12 mouse cellular contexts compared by ENCODE assay signal in genomic region chr4:134669742-134670354, GRCm38 (mm10). TPM values are rescaled to one million over a fixed set of nuclear protein-coding genes. Genes with fewer than 3 reads are reported as not detected.
DNase-seq lines count a peak whose midpoint lies in the region; ATAC-seq and TF ChIP-seq lines count a peak whose summit lies in the region.
"Had no signal": no experiment of that assay in that cellular context is flagged by ENCODE, and none has a peak within 500 bp of the region (broad histone marks: within the 10 kb centered on the region; RNA-seq: fewer than 3 reads in every experiment).

No protein-coding gene starts in this region.

- ATAC-seq in megakaryocyte-erythroid progenitor cell, adult 5-6 weeks (replicated peaks; ENCODE audit: low FRiP score, low TSS enrichment, poor library complexity, severe bottlenecking), result no peak
- ATAC-seq: activated CD4-positive, CD25-positive, alpha-beta regulatory T cell, adult 4 months had no signal

- TF ChIP-seq CTCF in left cerebral cortex, adult 2 months (IDR thresholded peaks at IDR 0.05), result no peak

- peak; percentile 23 for DNase-seq in embryo, embryonic 10 days (ENCODE audit: low spot score)
- no peak for DNase-seq in embryo, embryonic 10.5 days (ENCODE audit: low spot score)
- DNase-seq in left cerebral cortex, adult 2 months (ENCODE audit: extremely low spot score in 1 of 2, low spot score in 2 of 2), result no peak
- no peak for DNase-seq in left cerebral cortex, postnatal 10 days (ENCODE audit: extremely low spot score in 1 of 2, low spot score in 2 of 2)
- peak; percentile 55 for DNase-seq in adrenal gland, postnatal 25 days
- peak; percentile 29 to 70 for DNase-seq in kidney, postnatal 25 days
- no peak for DNase-seq in retina, embryonic 14.5 days (ENCODE audit: low spot score)
- DNase-seq: lung, postnatal 14 days; right cerebral cortex, postnatal 14 days had no signal

- H3K27ac ChIP-seq in left cerebral cortex, adult 2 months, result peak overlapping the region; percentile 44; the same call in 1 of the 2 replicates

- intact Hi-C loops in left cerebral cortex, adult 2 months (cut with DNase I), result no loop called here
- intact Hi-C loops in left cerebral cortex, postnatal 10 days (cut with DNase I), result no loop called here

- no peak overlapping the region for H3K4me3 ChIP-seq in left cerebral cortex, adult 2 months
- H3K4me3 ChIP-seq: myocyte had no signal

RNA-seq across cellular contexts. Expression of gene Man1c1, which starts 34.2 kb away (rescaled TPM):
- 10 to 100 TPM; 43.1 to 43.6 TPM for total RNA-seq in left cerebral cortex, adult 2 months (2021)
- total RNA-seq in left cerebral cortex, postnatal 10 days (2021), result 10 to 100 TPM; 19.9 to 20.1 TPM
- 16.7 and 22.0 TPM in 2 replicates for total RNA-seq in adrenal gland, postnatal 25 days (2021)
- total RNA-seq in megakaryocyte-erythroid progenitor cell, adult 5-6 weeks (2014; fragmentation: Nextera tagmentation), result 0.49 and 0.59 TPM in 2 replicates
- total RNA-seq in megakaryocyte-erythroid progenitor cell, adult 5-6 weeks (2017), result 0.53 TPM in 1 of 2 replicates, not detected in the other

Comparison
In these comparisons a context has a peak if more than half of its experiments do, and no peak if none do; other contexts are left out.
1. DNase-seq: peak in embryo, embryonic 10 days (single experiment), adrenal gland, postnatal 25 days (single experiment) and kidney, postnatal 25 days (2 of 2); none in embryo, embryonic 10.5 days (single experiment), left cerebral cortex, adult 2 months (0 of 2), left cerebral cortex, postnatal 10 days (0 of 2) and retina, embryonic 14.5 days (single experiment).
2. RNA of gene Man1c1, which starts 34.2 kb away (total RNA-seq): 43.1 to 43.6 TPM in left cerebral cortex, adult 2 months, 16.7 to 22.0 TPM in adrenal gland, postnatal 25 days and 19.9 to 20.1 TPM in left cerebral cortex, postnatal 10 days; 0.49 to 0.59 TPM in megakaryocyte-erythroid progenitor cell, adult 5-6 weeks; every median in the first group is over 10 times any median in the second.